Comparison of ENCODE assay signal across 23 mouse cellular contexts in genomic region chr5:74206649-74207048, GRCm38 (mm10). TPM values are rescaled to one million over a fixed set of nuclear protein-coding genes. Genes with fewer than 3 reads are reported as not detected.
DNase-seq lines count a peak whose midpoint lies in the region; ATAC-seq and TF ChIP-seq lines count a peak whose summit lies in the region.
"Had no signal": no experiment of that assay in that cellular context is flagged by ENCODE, and none has a peak within 500 bp of the region (broad histone marks: within the 10 kb centered on the region; RNA-seq: fewer than 3 reads in every experiment).

No protein-coding gene starts in this region.

- H3K4me3 ChIP-seq in heart, embryonic 11.5 days (ENCODE audit: low read depth, low read length) = no peak overlapping the region
- H3K4me3 ChIP-seq in hindbrain, embryonic 10.5 days = no peak overlapping the region
- H3K4me3 ChIP-seq in hindbrain, embryonic 16.5 days (ENCODE audit: low read length) = no peak overlapping the region
- H3K4me3 ChIP-seq in cortical plate, adult 2 months (ENCODE audit: insufficient read depth, low read length) = no peak overlapping the region
- no peak overlapping the region for H3K4me3 ChIP-seq in kidney, embryonic 15.5 days (replicated peaks)
- H3K4me3 ChIP-seq in neural tube, embryonic 15.5 days (replicated peaks) = no peak overlapping the region
- H3K4me3 ChIP-seq: hindbrain, embryonic 12.5 days; limb, embryonic 15.5 days; midbrain, embryonic 15.5 days; neural tube, embryonic 13.5 days had no signal

- 78% methylated on average over 7 of the region's 7 CpGs for WGBS in heart, embryonic 11.5 days (ENCODE audit: insufficient replicate concordance)
- WGBS in hindbrain, embryonic 10.5 days = 88% methylated on average over 7 of the region's 7 CpGs
- 91% methylated on average over 7 of the region's 7 CpGs for WGBS in hindbrain, embryonic 16.5 days
- WGBS in kidney, embryonic 15.5 days = 52% methylated on average over 7 of the region's 7 CpGs
- 93% methylated on average over 7 of the region's 7 CpGs for WGBS in neural tube, embryonic 15.5 days

- H3K27ac ChIP-seq in heart, embryonic 11.5 days (ENCODE audit: low read depth, low read length) = peak overlapping the region; percentile 93
- peak overlapping the region; percentile 41; the same call in 1 of the 2 replicates for H3K27ac ChIP-seq in hindbrain, embryonic 10.5 days
- H3K27ac ChIP-seq in hindbrain, embryonic 16.5 days (ENCODE audit: low read depth, low read length) = no peak overlapping the region
- peak overlapping the region; percentile 65; the same call in 1 of the 2 replicates for H3K27ac ChIP-seq in cortical plate, adult 2 months (ENCODE audit: insufficient read depth, low read length)
- peak overlapping the region; percentile 80 for H3K27ac ChIP-seq in kidney, embryonic 15.5 days
- no peak overlapping the region for H3K27ac ChIP-seq in neural tube, embryonic 15.5 days (replicated peaks)
- H3K27ac ChIP-seq: hindbrain, embryonic 12.5 days; limb, embryonic 15.5 days; liver, embryonic 14.5 days; midbrain, embryonic 15.5 days; neural tube, embryonic 13.5 days had no signal

- no peaks in the 10 kb centered on the region for H3K27me3 ChIP-seq in heart, embryonic 11.5 days (ENCODE audit: control insufficient read depth, insufficient read depth, low read length)
- no peaks in the 10 kb centered on the region for H3K27me3 ChIP-seq in hindbrain, embryonic 10.5 days (ENCODE audit: insufficient read depth, poor library complexity, severe bottlenecking)
- no peaks in the 10 kb centered on the region for H3K27me3 ChIP-seq in hindbrain, embryonic 16.5 days (replicated peaks; ENCODE audit: control insufficient read depth, insufficient read depth, low read length)
- no peaks in the 10 kb centered on the region for H3K27me3 ChIP-seq in kidney, embryonic 15.5 days
- no peaks in the 10 kb centered on the region for H3K27me3 ChIP-seq in neural tube, embryonic 15.5 days (replicated peaks)
- H3K27me3 ChIP-seq: CH12.LX; hindbrain, embryonic 12.5 days; limb, embryonic 15.5 days; midbrain, embryonic 15.5 days; neural tube, embryonic 13.5 days; Patski had no signal

- DNase-seq in heart, postnatal 4 days = no peak
- DNase-seq in hindbrain, embryonic 10.5 days (ENCODE audit: low spot score) = no peak
- DNase-seq: adrenal gland, adult 8-10 months; B cell, adult 2 months; cerebellum, adult 11-12 months; cerebellum, postnatal 10 days; lung, embryonic 14.5 days; right cerebral cortex, postnatal 4 days; thymus, postnatal 14 days had no signal

- no peaks in the 10 kb centered on the region for H3K36me3 ChIP-seq in heart, embryonic 11.5 days (ENCODE audit: control insufficient read depth, insufficient read depth, low read length)
- H3K36me3 ChIP-seq in hindbrain, embryonic 10.5 days = no peaks in the 10 kb centered on the region
- H3K36me3 ChIP-seq in hindbrain, embryonic 16.5 days (ENCODE audit: control insufficient read depth, insufficient read depth, low read length) = no peaks in the 10 kb centered on the region
- H3K36me3 ChIP-seq in kidney, embryonic 15.5 days = no peaks in the 10 kb centered on the region
- no peaks in the 10 kb centered on the region for H3K36me3 ChIP-seq in neural tube, embryonic 15.5 days
- H3K36me3 ChIP-seq: limb, embryonic 15.5 days; midbrain, embryonic 15.5 days; neural tube, embryonic 13.5 days had no signal

- peak overlapping the region; percentile 43; the same call in 1 of the 2 replicates for H3K9ac ChIP-seq in heart, embryonic 11.5 days (ENCODE audit: low read depth, low read length)
- no peak overlapping the region for H3K9ac ChIP-seq in hindbrain, embryonic 16.5 days (ENCODE audit: low read depth, low read length)
- H3K9ac ChIP-seq in kidney, embryonic 15.5 days = no peak overlapping the region
- no peak overlapping the region for H3K9ac ChIP-seq in neural tube, embryonic 15.5 days (replicated peaks)
- H3K9ac ChIP-seq: hindbrain, embryonic 12.5 days; limb, embryonic 15.5 days; liver, embryonic 14.5 days; lung, embryonic 14.5 days; midbrain, embryonic 15.5 days; neural tube, embryonic 13.5 days had no signal

- TF ChIP-seq POLR2A in cortical plate, adult 2 months (IDR thresholded peaks at IDR 0.05; ENCODE audit: extremely low read depth, insufficient read depth, low read length) = no peak

- ATAC-seq in heart, embryonic 11.5 days (replicated peaks; ENCODE audit: insufficient number of reproducible peaks, low FRiP score, low TSS enrichment) = no peak
- ATAC-seq in hindbrain, embryonic 16.5 days = no peak
- peak; percentile 78 for ATAC-seq in kidney, embryonic 15.5 days (replicated peaks; ENCODE audit: low FRiP score)
- ATAC-seq in neural tube, embryonic 15.5 days (ENCODE audit: low FRiP score) = no peak
- no peak for ATAC-seq in activated CD4-positive, CD25-positive, alpha-beta regulatory T cell, adult 4 months
- ATAC-seq: midbrain, embryonic 15.5 days; Patski had no signal

- TF ChIP-seq CTCF in cortical plate, adult 2 months (IDR thresholded peaks at IDR 0.05; ENCODE audit: extremely low read depth, insufficient read depth, low read length) = no peak

- no peaks in the 10 kb centered on the region; the same call in 1 of the 2 replicates for H3K9me3 ChIP-seq in heart, embryonic 11.5 days (replicated peaks; ENCODE audit: control insufficient read depth, low read length)
- peaks cover 5% of the 10 kb centered on the region; the same call in 1 of the 2 replicates for H3K9me3 ChIP-seq in hindbrain, embryonic 10.5 days
- H3K9me3 ChIP-seq in hindbrain, embryonic 16.5 days (ENCODE audit: control insufficient read depth, low read length) = peaks cover 5% of the 10 kb centered on the region; the same call in 1 of the 2 replicates
- no peaks in the 10 kb centered on the region for H3K9me3 ChIP-seq in kidney, embryonic 15.5 days (replicated peaks)
- no peaks in the 10 kb centered on the region for H3K9me3 ChIP-seq in neural tube, embryonic 15.5 days (replicated peaks)
- H3K9me3 ChIP-seq: G1E; limb, embryonic 15.5 days; midbrain, embryonic 15.5 days; neural tube, embryonic 13.5 days had no signal

- no peak overlapping the region for H3K4me2 ChIP-seq in heart, embryonic 11.5 days
- no peak overlapping the region for H3K4me2 ChIP-seq in hindbrain, embryonic 16.5 days (ENCODE audit: low read length)
- H3K4me2 ChIP-seq in kidney, embryonic 15.5 days = no peak overlapping the region
- no peak overlapping the region for H3K4me2 ChIP-seq in neural tube, embryonic 15.5 days
- H3K4me2 ChIP-seq: hindbrain, embryonic 12.5 days; limb, embryonic 15.5 days; lung, embryonic 14.5 days; midbrain, embryonic 15.5 days; neural tube, embryonic 13.5 days had no signal

- peaks cover 51% of the 10 kb centered on the region for H3K4me1 ChIP-seq in heart, embryonic 11.5 days (ENCODE audit: control insufficient read depth, insufficient read depth, low read length)
- H3K4me1 ChIP-seq in hindbrain, embryonic 10.5 days (replicated peaks) = peaks cover 44% of the 10 kb centered on the region
- H3K4me1 ChIP-seq in hindbrain, embryonic 16.5 days (ENCODE audit: control insufficient read depth, insufficient read depth, low read depth, low read length) = 0 out of 2 replicates have a peak, but pooled peaks cover 3% of the 10 kb centered on the region
- H3K4me1 ChIP-seq in cortical plate, adult 2 months (ENCODE audit: control insufficient read depth, insufficient read depth, low read length) = peaks cover 3% of the 10 kb centered on the region; the same call in 1 of the 2 replicates
- peaks cover 58% of the 10 kb centered on the region for H3K4me1 ChIP-seq in kidney, embryonic 15.5 days
- H3K4me1 ChIP-seq in neural tube, embryonic 15.5 days = 0 out of 2 replicates have a peak, but pooled peaks cover 3% of the 10 kb centered on the region
- H3K4me1 ChIP-seq: midbrain, embryonic 15.5 days had no signal

RNA-seq across cellular contexts. Expression of gene Rasl11b, which starts 11.6 kb away (rescaled TPM):
- 75.9 and 87.0 TPM in 2 replicates for polyA plus RNA-seq in heart, embryonic 11.5 days (2014; fragmentation: Nextera tagmentation; extraction: Ambion mirVana)
- total RNA-seq in heart, postnatal 4 days (2021) = 10 to 100 TPM; 71.9 to 73.4 TPM
- 30.5 and 32.7 TPM in 2 replicates for polyA plus RNA-seq in hindbrain, embryonic 10.5 days (2016; fragmentation: Nextera tagmentation; extraction: Ambion mirVana)
- polyA plus RNA-seq in hindbrain, embryonic 16.5 days (2015; fragmentation: Nextera tagmentation; extraction: Ambion mirVana) = 19.9 and 20.7 TPM in 2 replicates
- polyA plus RNA-seq in cortical plate, adult 2 months (2012; rRNA removed) = 119 and 124 TPM in 2 replicates
- 60.3 and 63.1 TPM in 2 replicates for polyA plus RNA-seq in kidney, embryonic 15.5 days (2015; fragmentation: Nextera tagmentation; extraction: Ambion mirVana)
- 16.5 and 17.4 TPM in 2 replicates for polyA plus RNA-seq in neural tube, embryonic 15.5 days (2015; fragmentation: Nextera tagmentation; extraction: Ambion mirVana)
- 1 to 10 TPM; 2.7 to 4.0 TPM for polyA plus RNA-seq in activated CD4-positive, CD25-positive, alpha-beta regulatory T cell, adult 4 months (2017; shearing (Covaris generic))

Comparison
In these comparisons a context has a peak if more than half of its experiments do, and no peak if none do; other contexts are left out.
1. H3K27ac ChIP-seq: peak in heart, embryonic 11.5 days (single experiment), hindbrain, embryonic 10.5 days (single experiment), cortical plate, adult 2 months (single experiment) and kidney, embryonic 15.5 days (single experiment); none in hindbrain, embryonic 16.5 days (single experiment) and neural tube, embryonic 15.5 days (single experiment).